Mouse (Mus musculus): ENCODE data around the gene Abcc5. TPM values are rescaled to one million over a fixed set of nuclear protein-coding genes. Genes with fewer than 3 reads are reported as not detected.
"Not testable (repeated sequence)": the region's sequence is repeated elsewhere in the genome, so short reads cannot be mapped to it uniquely, and the experiment has no call there.

Gene Abcc5
- polyA plus RNA-seq, 1 experiment from 2014 or later = 65.1 TPM

GRCm38 (mm10) chr16:20456106-20456505 lies 29.9 kb upstream of the Abcc5 start:
- H3K4me3 ChIP-seq (ENCODE audit: low read length) = no peak overlapping the region
- 24% methylated on average over 1 of the region's 1 CpGs for WGBS
- no peaks in the 10 kb centered on the region for H3K36me3 ChIP-seq (ENCODE audit: control insufficient read depth, insufficient read depth, low read length)
- no peak for ATAC-seq (ENCODE audit: low read depth)
- H3K27me3 ChIP-seq (ENCODE audit: control insufficient read depth, insufficient read depth, low read depth, low read length) = no peaks in the 10 kb centered on the region
- H3K4me1 ChIP-seq (replicated peaks; ENCODE audit: control insufficient read depth, insufficient read depth, low read length) = no peaks in the 10 kb centered on the region
- H3K27ac ChIP-seq (ENCODE audit: low read length) = no peak overlapping the region
- no peak overlapping the region for H3K4me2 ChIP-seq (ENCODE audit: low read depth, low read length)
- H3K9ac ChIP-seq (ENCODE audit: low read length) = no peak overlapping the region
- H3K9me3 ChIP-seq (ENCODE audit: control insufficient read depth, low read length) = no peaks in the 10 kb centered on the region

GRCm38 (mm10) chr16:20454155-20454654 lies 28.0 kb upstream of the Abcc5 start:
- no peak overlapping the region for H3K27ac ChIP-seq (ENCODE audit: low read length)
- H3K9ac ChIP-seq (ENCODE audit: low read length) = no peak overlapping the region
- ATAC-seq (ENCODE audit: low read depth) = no peak
- no peak overlapping the region for H3K4me3 ChIP-seq (ENCODE audit: low read length)
- H3K4me1 ChIP-seq (replicated peaks; ENCODE audit: control insufficient read depth, insufficient read depth, low read length) = no peaks in the 10 kb centered on the region
- H3K9me3 ChIP-seq (ENCODE audit: control insufficient read depth, low read length) = no peaks in the 10 kb centered on the region
- 92% methylated on average over 6 of the region's 6 CpGs for WGBS
- no peak overlapping the region for H3K4me2 ChIP-seq (ENCODE audit: low read depth, low read length)
- no peaks in the 10 kb centered on the region for H3K27me3 ChIP-seq (ENCODE audit: control insufficient read depth, insufficient read depth, low read depth, low read length)
- H3K36me3 ChIP-seq (ENCODE audit: control insufficient read depth, insufficient read depth, low read length) = no peaks in the 10 kb centered on the region

- Histone ChIP-seq H3K9ac (ENCODE audit: low read length) (no peak overlapping the region), H3K4me3 (ENCODE audit: low read length) (no peak overlapping the region), H3K27ac (ENCODE audit: low read length) (no peak overlapping the region), H3K27me3 (ENCODE audit: control insufficient read depth, insufficient read depth, low read depth, low read length) (no peaks in the 10 kb centered on the region), H3K4me1 (replicated peaks; ENCODE audit: control insufficient read depth, insufficient read depth, low read length) (no peaks in the 10 kb centered on the region), H3K4me2 (ENCODE audit: low read depth, low read length) (no peak overlapping the region), H3K36me3 (ENCODE audit: control insufficient read depth, insufficient read depth, low read length) (no peaks in the 10 kb centered on the region), H3K9me3 (ENCODE audit: control insufficient read depth, low read length) (no peaks in the 10 kb centered on the region)
- 52% methylated on average over 6 of the region's 6 CpGs for WGBS
- no peak for ATAC-seq (ENCODE audit: low read depth)
Measured at GRCm38 (mm10) chr16:20451774-20452173, 25.6 kb upstream of the Abcc5 start.

GRCm38 (mm10) chr16:20445871-20446270 lies 19.7 kb upstream of the Abcc5 start:
- no peak for ATAC-seq (ENCODE audit: low read depth)
- Histone ChIP-seq H3K4me3 (ENCODE audit: low read length) (no peak overlapping the region), H3K9me3 (ENCODE audit: control insufficient read depth, low read length) (no peaks in the 10 kb centered on the region), H3K4me2 (ENCODE audit: low read depth, low read length) (no peak overlapping the region), H3K9ac (ENCODE audit: low read length) (no peak overlapping the region), H3K27me3 (ENCODE audit: control insufficient read depth, insufficient read depth, low read depth, low read length) (no peaks in the 10 kb centered on the region), H3K36me3 (ENCODE audit: control insufficient read depth, insufficient read depth, low read length) (no peaks in the 10 kb centered on the region), H3K4me1 (replicated peaks; ENCODE audit: control insufficient read depth, insufficient read depth, low read length) (no peaks in the 10 kb centered on the region), H3K27ac (ENCODE audit: low read length) (no peak overlapping the region)
- 85% methylated on average over 1 of the region's 1 CpGs for WGBS

GRCm38 (mm10) chr16:20444831-20445388 lies 18.7 kb upstream of the Abcc5 start:
- H3K9ac ChIP-seq (ENCODE audit: low read length) = no peak overlapping the region
- no peaks in the 10 kb centered on the region for H3K36me3 ChIP-seq (ENCODE audit: control insufficient read depth, insufficient read depth, low read length)
- H3K4me1 ChIP-seq (replicated peaks; ENCODE audit: control insufficient read depth, insufficient read depth, low read length) = no peaks in the 10 kb centered on the region
- H3K4me2 ChIP-seq (ENCODE audit: low read depth, low read length) = no peak overlapping the region
- WGBS = 41% methylated on average over 7 of the region's 7 CpGs
- no peaks in the 10 kb centered on the region for H3K27me3 ChIP-seq (ENCODE audit: control insufficient read depth, insufficient read depth, low read depth, low read length)
- H3K4me3 ChIP-seq (ENCODE audit: low read length) = no peak overlapping the region
- no peak overlapping the region for H3K27ac ChIP-seq (ENCODE audit: low read length)
- no peaks in the 10 kb centered on the region for H3K9me3 ChIP-seq (ENCODE audit: control insufficient read depth, low read length)
- no peak for ATAC-seq (ENCODE audit: low read depth)

GRCm38 (mm10) chr16:20442871-20443270 lies 16.7 kb upstream of the Abcc5 start:
- Histone ChIP-seq H3K36me3 (ENCODE audit: control insufficient read depth, insufficient read depth, low read length) (no peaks in the 10 kb centered on the region), H3K27ac (ENCODE audit: low read length) (no peak overlapping the region), H3K4me1 (replicated peaks; ENCODE audit: control insufficient read depth, insufficient read depth, low read length) (no peaks in the 10 kb centered on the region), H3K9ac (ENCODE audit: low read length) (no peak overlapping the region), H3K4me3 (ENCODE audit: low read length) (no peak overlapping the region), H3K4me2 (ENCODE audit: low read depth, low read length) (no peak overlapping the region), H3K27me3 (ENCODE audit: control insufficient read depth, insufficient read depth, low read depth, low read length) (no peaks in the 10 kb centered on the region), H3K9me3 (ENCODE audit: control insufficient read depth, low read length) (no peaks in the 10 kb centered on the region)
- WGBS = 60% methylated on average over 2 of the region's 2 CpGs
- no peak for ATAC-seq (ENCODE audit: low read depth)

- Histone ChIP-seq H3K9ac (ENCODE audit: low read length) (no peak overlapping the region), H3K4me1 (replicated peaks; ENCODE audit: control insufficient read depth, insufficient read depth, low read length) (0 out of 2 replicates have a peak, but pooled peaks cover 2% of the 10 kb centered on the region), H3K4me3 (ENCODE audit: low read length) (no peak overlapping the region), H3K27me3 (ENCODE audit: control insufficient read depth, insufficient read depth, low read depth, low read length) (no peaks in the 10 kb centered on the region), H3K4me2 (ENCODE audit: low read depth, low read length) (no peak overlapping the region), H3K9me3 (ENCODE audit: control insufficient read depth, low read length) (no peaks in the 10 kb centered on the region), H3K27ac (ENCODE audit: low read length) (no peak overlapping the region), H3K36me3 (ENCODE audit: control insufficient read depth, insufficient read depth, low read length) (no peaks in the 10 kb centered on the region)
- 88% methylated on average over 11 of the region's 11 CpGs for WGBS
- no peak for ATAC-seq (ENCODE audit: low read depth)
Measured at GRCm38 (mm10) chr16:20438673-20439415, 12.7 kb upstream of the Abcc5 start.

- not testable (repeated sequence) for H3K9ac ChIP-seq (ENCODE audit: low read length); H3K9me3 ChIP-seq (ENCODE audit: control insufficient read depth, low read length); H3K36me3 ChIP-seq (ENCODE audit: control insufficient read depth, insufficient read depth, low read length); H3K4me1 ChIP-seq (replicated peaks; ENCODE audit: control insufficient read depth, insufficient read depth, low read length); ATAC-seq (ENCODE audit: low read depth); H3K4me2 ChIP-seq (ENCODE audit: low read depth, low read length); H3K27me3 ChIP-seq (ENCODE audit: control insufficient read depth, insufficient read depth, low read depth, low read length); H3K27ac ChIP-seq (ENCODE audit: low read length); H3K4me3 ChIP-seq (ENCODE audit: low read length)
- WGBS = 82% methylated on average over 1 of the region's 1 CpGs
Measured at GRCm38 (mm10) chr16:20438046-20438445, 11.9 kb upstream of the Abcc5 start.

- Histone ChIP-seq H3K4me1 (replicated peaks; ENCODE audit: control insufficient read depth, insufficient read depth, low read length) (0 out of 2 replicates have a peak, but pooled peaks cover 2% of the 10 kb centered on the region), H3K9ac (ENCODE audit: low read length) (no peak overlapping the region), H3K27ac (ENCODE audit: low read length) (no peak overlapping the region), H3K27me3 (ENCODE audit: control insufficient read depth, insufficient read depth, low read depth, low read length) (no peaks in the 10 kb centered on the region), H3K9me3 (ENCODE audit: control insufficient read depth, low read length) (no peaks in the 10 kb centered on the region), H3K36me3 (ENCODE audit: control insufficient read depth, insufficient read depth, low read length) (no peaks in the 10 kb centered on the region), H3K4me3 (ENCODE audit: low read length) (no peak overlapping the region), H3K4me2 (ENCODE audit: low read depth, low read length) (no peak overlapping the region)
- ATAC-seq (ENCODE audit: low read depth) = no peak; the same call in 1 of the 2 replicates
- 54% methylated on average over 3 of the region's 3 CpGs for WGBS
Measured at GRCm38 (mm10) chr16:20436281-20436680, 10.1 kb upstream of the Abcc5 start.

Data from lung, embryonic 16.5 days (tissue).